Mouse (Mus musculus): Measurements from ENCODE around the gene Aanat.

GRCm38 (mm10) chr11:116645446-116646110 lies 59.3 kb downstream of the Aanat start:
- TF ChIP-seq CTCF (IDR thresholded peaks at IDR 0.05), result no peak
- TF ChIP-seq EP300 (IDR thresholded peaks at IDR 0.05), result no peak

Data from lung, postnatal 0 days (tissue).